Mouse (Mus musculus) Muller cell, postnatal 12 days (primary cell): ENCODE data around the gene Il1rl2.
"Not testable (repeated sequence)": the region's sequence is repeated elsewhere in the genome, so short reads cannot be mapped to it uniquely, and the experiment has no call there.

Experiments
- DNase-seq: peaks from one replicate; pipeline ENCODE4 v3.0.0-alpha.2; 2015; ENCODE audit errors: inconsistent ontology term

Il1rl2 gene

GRCm38 (mm10) chr1:40324457-40324856, at the start of gene Il1rl2:
Gene Il1rl2 (plus strand): TSS chr1:40324610.
- peak; percentile 17 for DNase-seq

GRCm38 (mm10) chr1:40275285-40276013, 49.0 kb upstream of the Il1rl2 start:
- DNase-seq = peak; percentile 24

- DNase-seq = no peak
Observed at GRCm38 (mm10) chr1:40277944-40278343, 46.5 kb upstream of the Il1rl2 start.

- DNase-seq = no peak
Observed at GRCm38 (mm10) chr1:40278720-40279119, 45.7 kb upstream of the Il1rl2 start.

- DNase-seq = no peak
Observed at GRCm38 (mm10) chr1:40279182-40279743, 45.1 kb upstream of the Il1rl2 start.

GRCm38 (mm10) chr1:40281950-40282349, 42.5 kb upstream of the Il1rl2 start:
- no peak for DNase-seq

- DNase-seq = no peak
Observed at GRCm38 (mm10) chr1:40282394-40282793, 42.0 kb upstream of the Il1rl2 start.

- no peak for DNase-seq
Observed at GRCm38 (mm10) chr1:40283995-40284394, 40.4 kb upstream of the Il1rl2 start.

- DNase-seq = no peak
Observed at GRCm38 (mm10) chr1:40290489-40291255, 33.7 kb upstream of the Il1rl2 start.

GRCm38 (mm10) chr1:40292231-40292630, 32.2 kb upstream of the Il1rl2 start:
- DNase-seq = no peak

GRCm38 (mm10) chr1:40293891-40294290, 30.5 kb upstream of the Il1rl2 start:
- DNase-seq = no peak

GRCm38 (mm10) chr1:40294824-40295223, 29.6 kb upstream of the Il1rl2 start:
- DNase-seq = no peak

- DNase-seq = no peak
Observed at GRCm38 (mm10) chr1:40298053-40298452, 26.4 kb upstream of the Il1rl2 start.

GRCm38 (mm10) chr1:40303179-40303866, 21.1 kb upstream of the Il1rl2 start:
- no peak for DNase-seq

- not testable (repeated sequence) for DNase-seq
Observed at GRCm38 (mm10) chr1:40304321-40304720, 20.1 kb upstream of the Il1rl2 start.

- no peak for DNase-seq
Observed at GRCm38 (mm10) chr1:40306111-40306510, 18.3 kb upstream of the Il1rl2 start.

GRCm38 (mm10) chr1:40311123-40311522, 13.3 kb upstream of the Il1rl2 start:
- DNase-seq = no peak

- no peak for DNase-seq
Observed at GRCm38 (mm10) chr1:40311625-40312024, 12.8 kb upstream of the Il1rl2 start.

- no peak for DNase-seq
Observed at GRCm38 (mm10) chr1:40314016-40314415, 10.4 kb upstream of the Il1rl2 start.

- no peak for DNase-seq
Observed at GRCm38 (mm10) chr1:40317657-40318056, 6.8 kb upstream of the Il1rl2 start.

GRCm38 (mm10) chr1:40321824-40322223, 2.6 kb upstream of the Il1rl2 start:
- DNase-seq = no peak

GRCm38 (mm10) chr1:40322543-40322942, 1.9 kb upstream of the Il1rl2 start:
- no peak for DNase-seq
